Mouse (Mus musculus) liver, embryonic 14.5 days (tissue): ENCODE results near the gene Ostf1.

Experiments
- CTCF ChIP-seq: IDR thresholded peaks from 2 replicates; pipeline ENCODE4 v1.5.1; 2016; ENCODE audit warnings: antibody characterized with exemption, low read depth, control low read depth
- EP300 ChIP-seq: IDR thresholded peaks from 2 replicates; pipeline ENCODE4 v1.6.1; 2016; ENCODE audit warnings: antibody characterized with exemption, low read depth

DNA sequence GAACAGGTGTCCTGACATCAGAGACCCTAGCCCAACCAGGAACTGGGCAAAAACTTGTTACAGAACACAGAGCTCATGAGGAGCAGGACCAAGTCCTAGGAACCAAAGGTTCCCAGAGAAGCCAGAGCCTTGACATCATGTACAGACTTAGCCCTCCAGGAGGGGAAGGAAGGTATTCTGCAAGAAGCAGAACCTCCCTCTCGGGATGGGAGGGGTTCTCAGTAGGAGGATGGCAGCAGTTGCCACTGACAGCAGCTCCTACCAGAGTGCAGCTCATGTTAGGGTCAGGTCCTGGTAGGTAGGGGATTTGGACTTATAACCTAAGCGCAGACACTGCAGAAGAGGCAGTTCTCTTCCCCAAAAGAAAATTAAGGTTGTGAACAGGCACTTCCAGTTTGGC is 7.7 kb downstream of the Ostf1 start:
- TF ChIP-seq EP300, result no peak
- no peak for TF ChIP-seq CTCF
